Mouse (Mus musculus): Measurements from ENCODE around the gene Ndufa9.

The Ndufa9 gene

DNA sequence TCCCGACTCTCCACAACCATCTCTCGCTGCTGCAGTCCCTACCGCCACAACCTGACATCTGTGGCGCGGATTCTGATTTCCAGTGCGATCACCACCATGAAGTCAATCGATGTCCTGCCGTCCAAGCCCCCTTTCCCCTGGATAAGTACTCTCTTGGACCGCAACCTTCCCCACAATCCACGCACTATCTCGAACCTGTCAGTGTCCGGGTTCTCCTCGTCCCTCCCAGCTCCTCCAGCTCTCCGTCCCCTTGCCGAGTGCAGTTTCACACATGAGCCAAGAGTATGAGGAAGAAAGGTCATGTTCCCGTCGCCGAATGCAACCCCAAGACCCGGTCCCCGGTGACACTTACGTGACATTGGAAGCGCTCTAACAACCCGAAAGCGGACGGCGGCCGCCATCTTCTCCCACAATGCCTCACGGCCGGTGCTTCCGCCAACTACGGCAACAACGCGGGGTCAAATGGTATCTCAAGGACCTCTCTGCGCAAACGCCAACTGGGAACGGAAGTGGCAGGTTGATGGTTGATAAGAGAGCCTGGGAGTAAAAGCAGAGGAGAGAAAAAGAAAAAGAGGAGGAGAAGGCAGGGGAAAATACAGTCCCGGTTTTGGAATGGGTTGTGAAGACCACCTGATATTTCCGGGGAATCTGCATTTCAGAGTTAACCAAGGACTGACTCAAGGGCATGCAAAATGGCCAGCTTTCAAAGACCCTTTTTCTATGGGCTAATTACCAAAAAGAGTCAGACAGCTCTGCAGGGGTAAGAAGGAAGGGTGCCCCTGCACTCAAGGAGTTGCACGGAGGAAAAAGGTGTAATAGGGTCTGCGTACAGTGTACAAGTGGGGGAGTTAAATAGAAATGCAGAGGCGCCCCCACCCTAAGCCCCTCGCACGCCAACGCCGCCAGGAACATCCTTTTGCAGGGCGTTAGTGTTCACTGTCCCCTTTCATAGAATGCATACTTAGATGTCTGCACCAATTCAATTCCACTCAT, at the start of gene Ndufa9:
Ndufa9 (minus strand) TSS at position 425 of the 993 bp plus-strand sequence.
- peak; percentile 96 for DNase-seq

DNA sequence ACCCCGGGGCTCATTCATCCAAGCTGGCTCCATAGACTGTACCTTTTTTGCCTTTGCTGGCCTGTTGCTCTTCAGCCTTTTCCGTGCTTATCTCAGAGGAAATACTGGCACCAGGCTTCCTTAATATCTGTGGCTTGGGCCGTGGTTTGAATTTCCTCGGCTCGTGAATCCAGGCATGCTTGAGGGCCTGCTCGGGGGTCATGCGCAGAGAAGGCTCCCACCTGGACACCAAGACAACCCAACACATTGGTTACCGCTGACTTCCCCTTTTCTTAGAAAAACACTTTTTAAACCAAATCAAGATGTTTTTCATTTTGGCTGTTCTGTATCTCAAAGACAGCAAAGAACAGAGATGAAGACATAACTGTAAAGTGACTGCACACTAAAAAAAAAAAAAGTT, 28.2 kb upstream of the Ndufa9 start:
- DNase-seq = no peak

GRCm38 (mm10) chr6:126852881-126853280, 3.9 kb upstream of the Ndufa9 start, which contains the start of gene Akap3:
TSS of gene Akap3 (plus strand) at chr6:126853098.
- no peak for DNase-seq

- no peak for DNase-seq
Observed at GRCm38 (mm10) chr6:126836628-126837027, 12.3 kb downstream of the Ndufa9 start.

DNA sequence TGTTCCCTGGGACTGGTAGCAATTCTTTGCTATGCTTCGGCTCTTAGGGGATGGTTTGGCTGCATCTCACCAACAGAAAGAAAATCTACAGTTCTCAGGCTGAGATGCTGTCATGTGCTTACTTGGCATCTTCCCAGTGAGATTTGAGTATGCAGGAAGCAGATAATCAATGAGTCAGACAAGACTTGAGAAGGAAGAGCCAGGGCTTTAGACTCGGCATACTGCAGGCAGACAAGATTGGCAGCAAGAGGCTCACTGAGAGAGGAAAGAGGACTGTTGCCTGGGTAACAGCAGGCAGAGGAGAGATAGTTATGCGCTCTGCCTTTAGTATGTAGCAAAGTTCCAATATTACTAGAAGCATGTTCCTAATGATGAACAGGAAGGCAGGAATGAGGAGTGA, 25.8 kb downstream of the Ndufa9 start:
- no peak for DNase-seq

DNA sequence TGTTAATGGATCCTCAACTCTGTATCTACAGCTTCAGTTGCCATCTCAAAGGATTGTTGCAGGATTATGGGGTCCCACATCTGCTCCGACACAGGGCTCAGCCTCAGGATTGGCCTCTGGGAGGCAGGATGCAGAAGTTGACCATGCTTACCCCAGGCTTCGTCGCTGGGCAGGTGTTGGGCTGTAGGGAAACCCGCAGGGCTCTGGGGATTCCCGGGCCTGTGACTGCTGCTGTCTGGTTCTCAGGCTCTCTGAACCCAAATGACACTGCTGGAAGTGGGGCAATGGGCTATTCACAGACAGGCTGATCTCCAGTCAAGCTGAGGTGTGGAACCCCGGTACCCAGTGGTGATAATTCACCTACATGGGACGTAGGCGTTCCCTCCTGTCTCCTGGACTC, 32.6 kb downstream of the Ndufa9 start:
- no peak for DNase-seq

DNA sequence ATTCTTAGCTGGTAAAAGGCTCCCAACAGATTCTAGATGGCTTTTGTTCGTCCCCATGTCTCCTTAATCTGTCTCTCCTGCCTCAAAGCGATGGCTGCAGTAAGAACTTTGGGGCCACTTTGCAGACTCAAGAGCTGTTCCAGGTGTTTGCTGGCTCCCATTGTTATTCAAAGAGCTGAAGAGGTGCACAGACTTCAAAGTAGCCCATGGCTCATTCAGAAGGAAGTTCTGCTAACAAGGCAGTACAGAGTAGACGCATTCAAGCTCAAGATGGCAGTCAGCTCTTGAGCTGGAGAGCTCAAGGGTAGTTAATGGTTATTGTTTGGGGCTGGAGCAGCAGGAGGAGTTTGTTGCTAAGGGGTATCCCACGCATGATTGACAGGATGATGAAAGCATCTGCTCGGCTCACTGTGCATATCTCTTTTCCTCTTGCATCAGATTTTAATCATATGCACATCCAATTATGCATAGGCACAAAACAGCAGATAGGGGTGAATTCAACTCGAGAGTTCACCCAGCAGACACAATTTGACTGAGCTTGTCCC, 33.7 kb downstream of the Ndufa9 start:
- DNase-seq = no peak

- no peak for DNase-seq
Observed at GRCm38 (mm10) chr6:126811481-126811880, 37.5 kb downstream of the Ndufa9 start.

GRCm38 (mm10) chr6:126808561-126808960, 40.4 kb downstream of the Ndufa9 start:
- DNase-seq = no peak

DNA sequence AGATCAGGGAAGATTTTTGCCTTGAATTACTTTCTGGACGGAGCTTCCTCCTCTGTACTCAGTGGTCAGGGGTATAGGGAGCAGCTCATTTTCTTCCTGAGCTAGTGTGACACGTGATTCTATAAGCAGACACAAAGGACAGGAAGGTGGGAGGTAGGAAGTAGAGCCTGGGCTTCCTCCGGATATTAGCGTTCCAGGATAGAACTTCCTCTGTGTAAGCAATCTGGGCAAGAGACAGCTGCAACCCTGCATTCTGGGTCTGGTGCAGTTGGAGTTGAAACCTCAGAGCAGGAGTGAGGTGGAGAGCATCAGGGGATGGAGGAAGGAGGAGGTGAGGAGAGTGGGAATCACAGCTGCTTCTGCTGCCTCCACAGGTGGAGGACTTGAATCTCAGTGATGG, 40.8 kb downstream of the Ndufa9 start:
- no peak for DNase-seq

- DNase-seq = no peak
Observed at GRCm38 (mm10) chr6:126806783-126807182, 42.2 kb downstream of the Ndufa9 start.

DNA sequence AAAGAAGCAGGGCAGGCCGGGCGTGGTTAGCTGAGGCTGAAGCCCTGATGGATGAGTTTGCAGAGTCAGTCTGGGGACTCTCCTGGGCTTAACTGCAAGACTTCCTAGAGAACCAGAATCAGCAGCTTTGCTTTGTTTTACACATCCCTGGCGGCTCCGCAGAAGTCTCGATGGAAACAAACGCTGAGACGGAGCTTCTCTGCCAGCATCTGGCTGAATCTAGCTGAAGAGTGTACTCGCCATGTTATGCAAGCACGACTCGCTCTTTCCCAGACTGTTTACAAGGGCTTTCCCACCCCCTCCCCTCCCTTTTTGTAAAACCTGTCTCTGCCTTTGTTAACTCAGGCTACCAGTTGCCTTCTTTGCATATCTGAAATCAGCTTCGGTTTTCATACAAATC, 46.0 kb downstream of the Ndufa9 start:
- DNase-seq = no peak

- DNase-seq = no peak
Observed at GRCm38 (mm10) chr6:126794751-126795150, 54.2 kb downstream of the Ndufa9 start.

DNA sequence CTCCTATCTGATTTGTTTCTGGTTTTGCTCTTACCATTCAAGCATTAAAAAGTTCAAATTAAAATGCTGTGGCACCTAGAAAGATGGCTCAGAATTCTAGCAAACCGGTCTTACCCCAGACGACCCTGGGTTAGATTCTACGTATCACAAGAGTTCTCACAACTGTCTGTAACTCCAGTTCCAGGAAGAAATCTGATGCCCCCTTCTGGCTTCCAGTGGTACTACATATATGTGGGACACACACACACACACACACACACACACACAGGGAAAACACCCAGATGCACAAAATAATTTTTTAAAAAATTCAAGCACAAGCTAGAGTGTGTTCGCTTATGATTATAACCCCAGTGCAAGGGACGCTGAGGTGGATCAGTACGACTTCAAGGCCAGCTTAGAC, 55.2 kb downstream of the Ndufa9 start:
- DNase-seq = no peak

DNA sequence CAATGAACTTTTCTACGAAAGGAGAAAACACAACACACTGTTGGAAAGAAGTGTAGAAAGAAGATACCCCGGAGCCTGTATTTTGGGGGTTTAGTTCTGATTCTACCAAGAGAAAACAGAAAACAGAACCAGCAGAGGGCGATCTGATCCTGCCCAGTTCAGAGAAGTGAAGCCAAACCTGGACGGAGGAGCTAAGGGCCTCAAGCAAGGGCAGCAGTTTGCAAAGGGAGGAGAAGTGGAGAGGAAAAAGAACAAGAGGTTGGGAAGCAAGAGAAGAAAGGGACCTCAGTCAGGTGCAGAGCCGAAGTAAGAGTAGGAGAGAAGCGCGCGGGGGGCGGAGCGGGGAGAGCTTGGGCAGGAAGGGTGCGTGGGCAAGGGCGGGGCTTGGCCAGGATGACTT, 57.0 kb downstream of the Ndufa9 start:
- DNase-seq = no peak

GRCm38 (mm10) chr6:126791488-126791887, 57.4 kb downstream of the Ndufa9 start:
- DNase-seq = no peak

DNA sequence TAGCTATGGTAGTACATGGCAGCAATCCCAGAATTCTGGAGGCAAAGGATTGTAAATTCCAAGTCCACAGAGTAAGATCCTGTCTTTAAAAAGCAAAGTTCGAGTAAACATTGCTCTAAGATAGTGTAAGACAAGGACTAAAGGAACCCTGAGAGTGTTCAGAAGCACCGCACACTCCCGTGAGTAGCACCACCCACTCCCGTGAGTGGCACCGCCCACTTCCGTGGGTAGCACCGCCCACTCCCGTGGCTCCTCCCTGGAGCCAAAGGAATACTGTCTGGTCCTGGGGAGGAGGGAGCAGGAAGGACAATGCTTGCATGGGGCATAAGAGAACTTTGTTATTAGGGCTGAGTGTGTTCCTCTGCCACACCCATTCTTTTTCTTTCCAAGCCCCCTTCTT, 60.1 kb downstream of the Ndufa9 start:
- no peak for DNase-seq

DNA sequence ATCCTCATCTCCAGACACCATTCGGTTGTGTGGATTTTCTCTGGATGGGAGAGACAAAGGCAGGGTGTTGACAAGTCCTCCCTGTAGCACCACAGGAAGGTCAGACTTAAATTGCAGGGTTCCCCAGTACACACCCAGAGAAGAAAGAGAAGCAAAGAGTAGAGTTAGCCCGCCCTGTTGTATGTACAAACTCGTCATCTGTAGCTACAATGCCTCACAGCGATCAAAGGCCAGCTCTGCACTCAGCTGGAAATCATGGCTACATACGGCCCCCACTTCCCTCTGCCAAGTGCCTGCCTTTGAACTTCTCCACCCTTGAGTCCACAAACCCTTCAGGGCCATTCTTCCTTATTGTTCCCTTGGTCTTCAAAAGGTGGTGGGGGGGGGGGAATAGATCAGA, 64.7 kb downstream of the Ndufa9 start:
- no peak for DNase-seq

- DNase-seq = no peak
Observed at GRCm38 (mm10) chr6:126783651-126784066, 65.3 kb downstream of the Ndufa9 start.

- no peak for DNase-seq
Observed at GRCm38 (mm10) chr6:126783056-126783455, 65.9 kb downstream of the Ndufa9 start.

GRCm38 (mm10) chr6:126777889-126778288, 71.0 kb downstream of the Ndufa9 start:
- no peak for DNase-seq

GRCm38 (mm10) chr6:126773873-126774272, 75.1 kb downstream of the Ndufa9 start:
- no peak for DNase-seq

DNA sequence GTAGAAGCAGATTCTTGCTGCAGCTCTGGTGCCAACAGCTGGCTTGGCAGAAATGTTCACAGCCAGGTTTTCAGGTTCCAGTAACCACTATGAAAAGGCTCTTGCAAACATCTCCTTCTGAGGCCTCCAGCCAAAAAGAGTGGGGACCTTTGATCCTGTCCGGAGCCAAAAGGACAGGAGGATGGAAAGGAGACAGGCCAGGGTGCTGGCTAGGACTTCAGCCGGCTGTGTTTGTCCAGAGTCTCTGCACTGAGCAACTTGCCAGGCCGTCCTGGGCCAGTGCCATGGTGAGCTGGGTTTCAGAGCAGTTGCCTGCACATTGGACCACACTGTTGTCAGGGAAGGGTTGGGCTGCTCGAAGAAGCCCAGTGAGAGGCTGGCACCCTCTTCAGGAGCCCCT, 76.6 kb downstream of the Ndufa9 start:
- no peak for DNase-seq
